Mouse (Mus musculus) megakaryocyte-erythroid progenitor cell, adult 5-6 weeks (primary cell): ENCODE results near the gene Clmn. TPM values are rescaled to one million over a fixed set of nuclear protein-coding genes. Genes with fewer than 3 reads are reported as not detected.

Experiments used
- ATAC-seq: replicated peaks from 2 replicates; pipeline ENCODE4 v1.8.0; 2016; ENCODE audit warnings: mild to moderate bottlenecking, inconsistent platforms; ENCODE audit not compliant: severe bottlenecking, poor library complexity, low FRiP score, low TSS enrichment
- total RNA-seq, 2 experiments: library from RNA; stranded (forward) in 1 of 2; stranded (reverse) in 1 of 2; fragments of 200-1000, 215-1000 nt in 1 of 2; fragments of >200 nt in 1 of 2; fragmentation: Nextera tagmentation in 1 of 2; gene quantifications; 2 replicates each; pipeline ENCODE4 v1.2.3; 2014 to 2017

Gene Clmn
- total RNA-seq, 2 experiments from 2014 or later: not detected

- ATAC-seq: 0 out of 2 replicates have a peak, but pooled peaks have one; percentile 12
Measured at GRCm38 (mm10) chr12:104823722-104824121, 41.2 kb downstream of the Clmn start.

GRCm38 (mm10) chr12:104822838-104823599 lies 41.9 kb downstream of the Clmn start:
- no peak for ATAC-seq

GRCm38 (mm10) chr12:104822151-104822550 lies 42.7 kb downstream of the Clmn start:
- ATAC-seq: no peak

- ATAC-seq: no peak
Measured at GRCm38 (mm10) chr12:104820061-104820460, 44.8 kb downstream of the Clmn start.

- no peak for ATAC-seq
Measured at GRCm38 (mm10) chr12:104819050-104819449, 45.8 kb downstream of the Clmn start.

- ATAC-seq: no peak
Measured at GRCm38 (mm10) chr12:104818057-104818456, 46.8 kb downstream of the Clmn start.

- ATAC-seq: no peak
Measured at GRCm38 (mm10) chr12:104817172-104817866, 47.6 kb downstream of the Clmn start.

- ATAC-seq: no peak
Measured at GRCm38 (mm10) chr12:104814291-104814690, 50.6 kb downstream of the Clmn start.

- no peak for ATAC-seq
Measured at GRCm38 (mm10) chr12:104813762-104814161, 51.1 kb downstream of the Clmn start.

GRCm38 (mm10) chr12:104812711-104813110 lies 52.2 kb downstream of the Clmn start:
- peak; percentile 82 for ATAC-seq

- no peak for ATAC-seq
Measured at GRCm38 (mm10) chr12:104810923-104811443, 53.9 kb downstream of the Clmn start.

GRCm38 (mm10) chr12:104808421-104809067 lies 56.3 kb downstream of the Clmn start:
- ATAC-seq: no peak

GRCm38 (mm10) chr12:104806680-104807375 lies 58.0 kb downstream of the Clmn start:
- no peak for ATAC-seq

GRCm38 (mm10) chr12:104801494-104802260 lies 63.2 kb downstream of the Clmn start:
- ATAC-seq: no peak

GRCm38 (mm10) chr12:104799365-104799764 lies 65.5 kb downstream of the Clmn start:
- no peak for ATAC-seq

- ATAC-seq: no peak
Measured at GRCm38 (mm10) chr12:104797905-104798304, 67.0 kb downstream of the Clmn start.

- ATAC-seq: no peak
Measured at GRCm38 (mm10) chr12:104796635-104797378, 68.1 kb downstream of the Clmn start.

GRCm38 (mm10) chr12:104794957-104795356 lies 69.9 kb downstream of the Clmn start:
- ATAC-seq: no peak
